Mouse (Mus musculus): ENCODE measurements at regions not wholly inside any gene's neighbourhood (a gene's known extent, or its start where the extent isn't known, plus 50 kb on each side); places are given as distances from the start of the nearest gene placed in this dataset.

DNA sequence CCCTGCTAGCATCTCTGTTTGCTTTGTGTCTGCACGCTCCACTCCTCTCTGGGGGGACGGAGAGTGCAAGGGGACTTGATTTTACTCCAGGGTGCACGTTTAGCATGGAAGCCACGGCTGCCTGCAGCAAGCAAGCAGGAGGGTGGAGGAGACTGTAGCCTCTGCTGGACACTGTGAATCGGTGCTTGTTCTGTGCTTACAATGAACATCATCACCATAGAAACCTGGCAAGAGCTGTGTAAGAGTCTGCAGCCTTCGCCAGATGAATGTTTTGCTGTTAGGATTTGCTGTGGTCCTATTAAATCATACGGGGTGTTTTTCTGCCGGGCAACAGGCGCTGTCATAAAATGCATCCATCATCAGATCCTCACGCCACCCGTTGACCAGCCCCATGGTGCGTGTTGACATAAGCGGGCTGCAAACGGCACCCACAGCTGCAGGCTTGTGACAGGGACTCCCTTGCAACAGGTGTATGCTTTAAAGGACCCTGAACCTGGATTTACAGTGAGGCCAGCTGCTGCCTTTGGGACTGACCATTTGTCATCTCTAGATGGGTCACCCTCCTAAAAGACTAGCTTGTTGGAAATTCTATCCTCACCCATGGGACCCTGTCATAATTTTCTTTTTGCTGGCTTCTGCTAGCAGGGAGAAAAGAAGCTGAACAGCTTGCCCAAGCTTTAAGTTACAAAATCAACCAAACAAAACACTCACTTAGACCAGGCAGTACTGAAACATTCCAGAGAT is 308.5 kb downstream of the Gadd45g start:
- DNase-seq: no peak

GRCm38 (mm10) chr13:52155588-52156086 is 309.2 kb downstream of the Gadd45g start:
- DNase-seq: no peak

GRCm38 (mm10) chr13:52162676-52163075 is 316.2 kb downstream of the Gadd45g start:
- no peak for DNase-seq

DNA sequence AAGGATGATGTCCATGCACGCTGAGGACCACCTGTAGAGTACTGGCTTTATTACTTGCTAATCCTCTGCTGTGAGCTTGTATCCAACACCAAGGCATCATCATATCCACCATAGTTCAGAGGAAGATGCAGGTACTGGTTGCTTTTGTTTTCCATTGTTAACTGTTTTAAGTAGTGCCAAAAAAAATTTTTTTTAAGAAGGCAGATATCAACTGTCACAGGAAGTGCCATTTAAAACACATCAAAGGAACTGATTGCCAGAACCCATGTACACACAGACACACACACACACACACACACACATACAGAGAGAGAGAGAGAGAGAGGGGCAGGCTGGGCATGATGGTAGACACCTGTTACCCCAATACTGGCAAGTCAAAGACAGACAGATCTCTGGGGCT is 319.1 kb downstream of the Gadd45g start:
- DNase-seq: no peak

GRCm38 (mm10) chr13:52167968-52168367 is 321.5 kb downstream of the Gadd45g start:
- DNase-seq: no peak

GRCm38 (mm10) chr13:52172706-52173346 is 326.3 kb downstream of the Gadd45g start:
- DNase-seq: no peak

GRCm38 (mm10) chr13:52175665-52176064 is 329.2 kb downstream of the Gadd45g start:
- no peak for DNase-seq

- no peak for DNase-seq
Measured at GRCm38 (mm10) chr13:52179977-52180376, 333.5 kb downstream of the Gadd45g start.

DNA sequence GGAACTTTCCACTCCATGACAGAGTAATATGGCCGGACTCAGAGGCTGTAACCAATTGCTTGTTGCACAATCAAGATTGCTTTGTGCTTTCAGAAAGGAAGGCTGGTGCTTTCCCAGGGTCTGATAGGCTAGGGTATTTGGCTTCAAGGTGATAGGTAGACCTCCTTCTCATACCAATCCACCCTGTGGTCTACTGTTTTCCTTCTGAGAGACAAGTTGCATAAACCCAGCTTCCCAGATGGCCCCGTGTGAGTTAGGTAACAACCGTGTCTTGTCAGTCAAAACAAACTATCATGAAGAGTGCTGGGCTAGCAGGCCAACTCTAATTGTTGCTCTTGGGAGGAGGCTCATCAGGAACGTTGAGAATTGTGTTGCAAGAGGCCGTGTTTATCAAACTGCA is 337.2 kb downstream of the Gadd45g start:
- no peak for DNase-seq

DNA sequence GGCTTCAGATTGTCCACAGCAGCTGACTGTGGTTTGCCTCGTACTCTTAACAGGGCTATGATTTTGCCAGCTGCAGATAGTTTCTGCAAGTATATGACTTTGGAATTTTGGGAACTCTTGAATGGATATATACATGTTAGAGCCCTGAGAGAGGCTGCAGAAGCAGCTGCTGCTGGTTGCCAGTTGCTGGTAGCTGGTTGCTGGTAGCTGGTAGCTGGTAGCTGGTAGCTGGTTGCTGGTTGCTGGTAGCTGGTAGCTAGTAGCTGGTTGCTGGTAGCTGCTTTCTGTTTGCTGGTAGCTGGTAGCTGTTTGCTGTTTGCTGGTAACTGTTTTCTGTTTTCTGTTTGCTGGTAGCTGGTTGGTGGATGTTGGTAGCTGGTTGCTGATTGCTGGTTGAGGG is 339.1 kb downstream of the Gadd45g start:
- no peak for DNase-seq

GRCm38 (mm10) chr13:52187841-52188604 is 341.5 kb downstream of the Gadd45g start:
- DNase-seq: no peak

GRCm38 (mm10) chr13:52188605-52189003 is 342.1 kb downstream of the Gadd45g start:
- no peak for DNase-seq

DNA sequence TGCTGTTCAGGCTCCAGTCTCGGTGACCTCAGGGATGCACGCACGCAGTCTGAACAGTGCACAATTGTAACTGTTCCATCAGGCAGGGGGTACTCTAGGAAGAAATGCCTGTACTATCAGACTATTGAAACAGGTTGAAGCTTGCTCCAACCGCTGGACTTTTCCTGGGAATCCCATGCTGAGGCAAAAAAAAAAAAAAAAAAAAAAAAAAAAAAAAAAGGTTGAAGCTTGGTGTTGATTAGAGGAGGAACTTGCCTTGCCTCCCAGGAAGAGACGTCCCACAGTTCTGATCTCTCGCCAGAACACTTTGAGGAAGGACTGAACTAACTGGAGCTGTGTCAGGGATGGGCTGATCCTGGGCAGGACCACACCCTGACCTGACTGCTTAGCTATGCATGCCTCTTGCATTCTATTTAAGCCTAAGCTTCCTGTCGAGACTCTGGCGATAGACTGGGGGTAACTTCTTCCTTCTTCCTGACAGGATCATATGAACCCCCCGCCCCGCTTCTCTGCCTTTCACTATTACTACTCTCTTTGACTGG is 341.6 kb downstream of the Diras2 start:
- DNase-seq: no peak

GRCm38 (mm10) chr13:52190256-52190655 is 340.8 kb downstream of the Diras2 start:
- no peak for DNase-seq

DNA sequence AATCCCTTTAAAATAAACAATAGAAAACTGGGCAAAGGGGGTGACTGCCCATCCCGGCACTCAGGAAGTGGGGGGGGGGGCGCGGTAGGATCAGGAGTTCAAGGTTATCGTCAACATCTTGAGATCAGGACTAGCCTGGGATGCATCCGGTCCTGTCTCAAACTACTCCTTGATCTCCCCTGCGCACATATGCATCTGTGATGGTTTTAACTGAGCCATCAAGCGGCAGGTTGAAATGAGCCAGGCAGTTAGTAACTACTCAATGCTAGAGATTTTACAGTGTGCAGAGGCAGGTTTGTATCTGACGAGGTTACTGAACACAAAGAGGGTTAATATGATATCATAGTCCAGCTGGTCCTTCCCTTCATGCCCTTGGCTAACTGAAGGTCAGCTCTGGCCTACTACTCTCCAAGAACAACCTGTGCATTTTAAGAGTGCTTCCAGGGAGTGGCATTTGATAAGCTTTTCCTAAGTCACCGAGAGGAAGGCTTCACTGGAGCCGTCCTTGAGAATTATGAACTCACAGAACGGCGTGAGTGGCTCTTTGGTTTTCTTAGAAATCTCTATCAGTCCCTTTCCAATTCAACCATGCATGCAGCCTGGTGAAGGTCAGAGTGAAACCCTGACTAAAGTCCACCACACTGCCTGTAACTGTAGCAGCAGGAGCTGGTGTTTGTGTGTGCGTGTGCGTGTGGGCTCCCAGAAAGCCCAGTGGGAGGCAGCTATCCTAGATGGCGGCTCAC is 340.1 kb downstream of the Diras2 start:
- DNase-seq: no peak

- DNase-seq: no peak
Measured at GRCm38 (mm10) chr13:52196917-52197316, 334.2 kb downstream of the Diras2 start.

DNA sequence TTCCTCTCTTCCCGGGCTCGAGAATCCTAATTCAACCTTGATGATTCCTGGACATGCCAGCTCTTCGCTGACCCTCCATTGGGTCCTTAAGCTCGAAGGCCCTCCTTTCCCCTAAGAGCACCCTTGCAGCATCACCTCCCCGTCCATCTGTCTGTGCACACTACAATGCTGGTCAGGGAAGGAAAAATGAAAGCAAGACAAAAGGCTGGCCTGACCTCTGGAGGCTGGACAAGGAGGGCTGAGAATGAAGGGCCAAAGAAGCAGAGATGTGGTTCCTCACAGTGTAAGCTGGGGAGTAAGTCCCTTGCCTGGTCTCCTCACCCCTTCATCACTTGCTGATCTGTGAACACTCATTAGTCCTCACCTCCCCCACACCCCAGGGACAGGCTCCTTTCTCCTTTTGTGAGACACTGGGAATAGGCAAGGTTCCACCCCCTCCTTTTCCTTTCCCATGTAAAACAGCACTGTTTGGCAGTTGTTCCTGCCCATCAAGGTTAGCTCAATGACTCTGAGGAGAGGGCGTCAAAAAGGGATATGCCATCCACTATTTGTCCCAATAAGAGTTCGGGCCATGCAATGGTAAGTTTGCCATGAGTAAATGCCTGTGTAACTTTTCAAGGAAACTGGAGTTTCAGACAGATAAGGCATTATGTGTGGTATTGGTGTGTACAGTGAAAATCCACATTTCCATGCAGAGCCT is 332.3 kb downstream of the Diras2 start:
- DNase-seq: no peak

DNA sequence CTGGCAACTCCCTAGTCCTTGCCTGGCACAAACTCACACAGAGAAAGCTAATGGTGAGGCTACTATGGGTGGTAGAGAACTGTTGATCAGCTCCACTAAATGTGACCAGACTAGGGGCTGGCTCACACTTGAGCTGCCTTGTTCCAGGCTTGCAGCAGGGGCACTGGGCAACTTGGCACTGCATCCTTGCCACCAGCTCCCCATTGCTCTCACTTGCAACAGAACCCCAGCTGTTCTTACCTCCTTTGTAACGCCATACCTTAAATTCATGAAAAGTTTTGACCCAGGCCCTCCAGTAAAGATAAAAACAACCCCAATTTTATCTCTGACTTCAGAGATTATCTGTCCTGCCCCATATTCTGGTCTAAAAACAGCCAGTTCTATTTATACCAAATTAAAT is 328.7 kb downstream of the Diras2 start:
- DNase-seq: no peak

DNA sequence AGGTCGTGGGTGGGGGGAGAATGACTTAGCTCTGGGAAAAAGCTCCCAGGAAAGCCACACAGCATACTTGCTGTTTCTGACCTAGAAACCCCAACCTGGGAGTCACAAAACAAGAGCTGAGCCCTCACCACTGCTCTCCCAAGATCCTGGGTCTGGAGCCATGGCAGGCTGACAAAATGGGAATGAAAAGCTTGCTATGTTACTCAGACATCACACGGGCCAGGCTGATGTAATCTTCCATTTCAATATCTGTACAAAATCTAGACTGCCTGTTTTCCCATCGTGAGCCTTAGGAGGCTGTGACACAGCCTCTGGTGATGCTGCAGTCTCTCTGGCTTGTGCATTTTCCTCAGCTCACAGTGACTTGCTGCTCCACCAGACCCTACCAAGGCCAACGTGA is 325.1 kb downstream of the Diras2 start:
- no peak for DNase-seq

DNA sequence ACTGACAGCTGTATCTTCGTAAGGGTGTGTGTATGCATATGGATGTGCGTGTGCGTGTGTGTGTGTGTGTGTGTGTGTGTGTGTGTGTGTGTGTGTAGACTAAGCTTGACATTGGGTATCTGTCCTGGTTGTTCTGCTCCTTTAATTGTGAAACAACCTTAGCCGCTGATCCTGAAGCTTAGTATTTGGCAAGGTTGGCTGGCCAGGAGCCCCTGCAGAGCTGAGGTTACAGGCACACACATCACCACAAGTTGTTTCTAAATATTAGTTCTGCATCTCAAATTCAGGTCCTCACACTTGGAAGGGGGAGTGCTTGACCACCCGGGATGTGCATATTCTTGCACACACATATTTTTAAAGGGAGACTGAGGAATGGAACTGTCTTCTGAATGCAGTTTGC is 314.7 kb downstream of the Diras2 start:
- DNase-seq: no peak

- DNase-seq: no peak
Measured at GRCm38 (mm10) chr13:52217066-52217465, 314.0 kb downstream of the Diras2 start.

- no peak for DNase-seq
Measured at GRCm38 (mm10) chr13:52217741-52218140, 313.3 kb downstream of the Diras2 start.

All from thymus, postnatal 36 days (tissue).